Comparison of ENCODE assay signal across 14 mouse cellular contexts in genomic region chr9:14718332-14718691, GRCm38 (mm10). TPM values are rescaled to one million over a fixed set of nuclear protein-coding genes. Genes with fewer than 3 reads are reported as not detected.
DNase-seq lines count a peak whose midpoint lies in the region; ATAC-seq and TF ChIP-seq lines count a peak whose summit lies in the region.
"Had no signal": no experiment of that assay in that cellular context is flagged by ENCODE, and none has a peak within 500 bp of the region (broad histone marks: within the 10 kb centered on the region; RNA-seq: fewer than 3 reads in every experiment).

No protein-coding gene starts in this region.

- intact Hi-C loops in heart, postnatal 25 days (cut with DNase I): loop anchor here (5.0 kb wide), 1 partner anchor 34 kb away; the partner anchor contains the start of gene Fut4

- peak overlapping the region; percentile 46 for H3K9ac ChIP-seq in heart, postnatal 0 days (replicated peaks; ENCODE audit: low read depth, low read length)
- H3K9ac ChIP-seq in midbrain, embryonic 14.5 days (replicated peaks; ENCODE audit: low read length): no peak overlapping the region
- H3K9ac ChIP-seq in midbrain, embryonic 11.5 days (ENCODE audit: low read length): no peak overlapping the region
- H3K9ac ChIP-seq: forebrain, embryonic 13.5 days had no signal

- H3K9me3 ChIP-seq in heart, postnatal 0 days (replicated peaks; ENCODE audit: control insufficient read depth, low read length): no peaks in the 10 kb centered on the region
- H3K9me3 ChIP-seq in midbrain, embryonic 14.5 days (ENCODE audit: control insufficient read depth, low read length): no peaks in the 10 kb centered on the region
- H3K9me3 ChIP-seq in midbrain, embryonic 11.5 days (ENCODE audit: control insufficient read depth, low read length): no peaks in the 10 kb centered on the region
- H3K9me3 ChIP-seq: embryonic facial prominence, embryonic 10.5 days; forebrain, embryonic 13.5 days had no signal

- no peaks in the 10 kb centered on the region for H3K36me3 ChIP-seq in heart, postnatal 0 days (replicated peaks; ENCODE audit: control insufficient read depth, insufficient read depth, low read length)
- no peaks in the 10 kb centered on the region for H3K36me3 ChIP-seq in midbrain, embryonic 14.5 days (ENCODE audit: control insufficient read depth, insufficient read depth, low read length)
- no peaks in the 10 kb centered on the region for H3K36me3 ChIP-seq in midbrain, embryonic 11.5 days (ENCODE audit: control insufficient read depth, insufficient read depth, low read length)
- no peaks in the 10 kb centered on the region for H3K36me3 ChIP-seq in small intestine, adult 2 months (ENCODE audit: control insufficient read depth, insufficient read depth, low read length)
- H3K36me3 ChIP-seq: embryonic facial prominence, embryonic 10.5 days had no signal

- ATAC-seq in heart, postnatal 0 days (ENCODE audit: insufficient read depth, low read depth): no peak; the same call in 1 of the 2 replicates
- no peak for ATAC-seq in midbrain, embryonic 14.5 days (ENCODE audit: low FRiP score, low TSS enrichment)
- ATAC-seq in midbrain, embryonic 11.5 days (ENCODE audit: low FRiP score): no peak
- ATAC-seq: forebrain, embryonic 13.5 days had no signal

- peak overlapping the region; percentile 72 for H3K27ac ChIP-seq in heart, postnatal 0 days (ENCODE audit: low read depth)
- H3K27ac ChIP-seq in midbrain, embryonic 14.5 days (replicated peaks; ENCODE audit: low read depth, low read length): no peak overlapping the region
- H3K27ac ChIP-seq in midbrain, embryonic 11.5 days (ENCODE audit: low read depth, low read length): no peak overlapping the region
- H3K27ac ChIP-seq in small intestine, adult 2 months (ENCODE audit: insufficient read depth, low read depth, low read length): peak overlapping the region; percentile 48
- H3K27ac ChIP-seq: embryonic facial prominence, embryonic 10.5 days; forebrain, embryonic 13.5 days had no signal

- peak overlapping the region; percentile 63 for H3K4me2 ChIP-seq in heart, postnatal 0 days (ENCODE audit: low read depth, low read length)
- H3K4me2 ChIP-seq in midbrain, embryonic 14.5 days (ENCODE audit: low read length): peak overlapping the region; percentile 19; the same call in 1 of the 2 replicates
- H3K4me2 ChIP-seq in midbrain, embryonic 11.5 days: no peak overlapping the region
- H3K4me2 ChIP-seq: forebrain, embryonic 13.5 days had no signal

- no peak for DNase-seq in heart, postnatal 0 days (ENCODE audit: low spot score)
- DNase-seq in heart, postnatal 25 days (ENCODE audit: low spot score): no peak
- DNase-seq in midbrain, embryonic 14.5 days: no peak
- DNase-seq in midbrain, embryonic 11.5 days (ENCODE audit: low spot score, missing footprints): no peak
- peak; percentile 14 for DNase-seq in fibroblast of lung, adult 2 months (ENCODE audit: low read depth)
- DNase-seq in embryo, embryonic 9.5 days (ENCODE audit: extremely low spot score): no peak
- DNase-seq in adrenal gland, postnatal 14 days: no peak
- DNase-seq: thymus, adult 18-20 months had no signal

- TF ChIP-seq EP300 in heart, postnatal 0 days (IDR thresholded peaks at IDR 0.05; ENCODE audit: low read depth): no peak

- peak overlapping the region; percentile 39 for H3K4me3 ChIP-seq in heart, postnatal 0 days (ENCODE audit: low read depth, low read length)
- H3K4me3 ChIP-seq in midbrain, embryonic 14.5 days (replicated peaks; ENCODE audit: low read depth, low read length): no peak overlapping the region
- H3K4me3 ChIP-seq in midbrain, embryonic 11.5 days (ENCODE audit: low read depth, low read length): no peak overlapping the region
- peak overlapping the region; percentile 47 for H3K4me3 ChIP-seq in small intestine, adult 2 months (ENCODE audit: low read depth, low read length)
- H3K4me3 ChIP-seq: embryonic facial prominence, embryonic 10.5 days; forebrain, embryonic 13.5 days had no signal

- TF ChIP-seq CTCF in heart, postnatal 0 days (IDR thresholded peaks at IDR 0.05; ENCODE audit: low read depth): no peak
- TF ChIP-seq CTCF in small intestine, adult 2 months (IDR thresholded peaks at IDR 0.05; ENCODE audit: extremely low read depth, insufficient read length, insufficient replicate concordance, low read depth, low read length): no peak

- H3K4me1 ChIP-seq in heart, postnatal 0 days (ENCODE audit: control insufficient read depth, insufficient read depth): peaks cover 7% of the 10 kb centered on the region; the same call in 1 of the 2 replicates
- 0 out of 2 replicates have a peak, but pooled peaks cover 3% of the 10 kb centered on the region for H3K4me1 ChIP-seq in midbrain, embryonic 14.5 days (ENCODE audit: control insufficient read depth, insufficient read depth, low read length)
- no peaks in the 10 kb centered on the region for H3K4me1 ChIP-seq in midbrain, embryonic 11.5 days (ENCODE audit: control insufficient read depth, insufficient read depth, low read length)
- H3K4me1 ChIP-seq in small intestine, adult 2 months (ENCODE audit: control insufficient read depth, insufficient read depth, insufficient read length, low read length): peaks cover 6% of the 10 kb centered on the region
- H3K4me1 ChIP-seq: embryonic facial prominence, embryonic 10.5 days; forebrain, embryonic 13.5 days had no signal

- no peak for TF ChIP-seq POLR2A in small intestine, adult 2 months (IDR thresholded peaks at IDR 0.05; ENCODE audit: low read depth, low read length)

- H3K27me3 ChIP-seq in heart, postnatal 0 days (ENCODE audit: control insufficient read depth, insufficient read depth, low read length): no peaks in the 10 kb centered on the region
- no peaks in the 10 kb centered on the region for H3K27me3 ChIP-seq in midbrain, embryonic 14.5 days (ENCODE audit: control insufficient read depth, insufficient read depth, low read length)
- H3K27me3 ChIP-seq in midbrain, embryonic 11.5 days (ENCODE audit: control insufficient read depth, insufficient read depth, low read length): no peaks in the 10 kb centered on the region; the same call in 1 of the 2 replicates
- H3K27me3 ChIP-seq in small intestine, adult 2 months (ENCODE audit: control insufficient read depth, insufficient read depth, low read length): no peaks in the 10 kb centered on the region
- H3K27me3 ChIP-seq: forebrain, embryonic 13.5 days had no signal

RNA-seq across cellular contexts. Expression of gene Piwil4, which starts 22.2 kb away (rescaled TPM):
- not detected in 2 replicates for total RNA-seq in heart, postnatal 0 days (2014; rRNA removed; ENCODE audit: low replicate concordance)
- 0.07 and 0.12 TPM in 2 replicates for polyA plus RNA-seq in heart, postnatal 0 days (2015; fragmentation: Nextera tagmentation; extraction: Ambion mirVana)
- total RNA-seq in heart, postnatal 25 days (2021): under 1 TPM in 1 of 2 experiments, not detected in 1; 0.10 TPM
- polyA plus RNA-seq in midbrain, embryonic 14.5 days (2014; fragmentation: Nextera tagmentation; extraction: Ambion mirVana): 0.40 and 0.41 TPM in 2 replicates
- 0.08 and 0.12 TPM in 2 replicates for polyA plus RNA-seq in midbrain, embryonic 11.5 days (2014; fragmentation: Nextera tagmentation; extraction: Ambion mirVana)
- polyA plus RNA-seq in small intestine, adult 2 months (2012; rRNA removed): 0.29 and 0.71 TPM in 2 replicates
- total RNA-seq in adrenal gland, postnatal 14 days (2021): not detected in 2 replicates
- total RNA-seq: granulocyte monocyte progenitor cell, adult 5-6 weeks; left cerebral cortex, postnatal 14 days had no signal
- polyA plus RNA-seq: embryonic facial prominence, embryonic 10.5 days; forebrain, embryonic 13.5 days had no signal

RNA-seq across cellular contexts. Expression of gene Fut4, which starts 33.9 kb away (rescaled TPM):
- total RNA-seq in heart, postnatal 0 days (2014; rRNA removed; ENCODE audit: low replicate concordance): 1.6 TPM in 1 of 2 replicates, not detected in the other
- polyA plus RNA-seq in heart, postnatal 0 days (2015; fragmentation: Nextera tagmentation; extraction: Ambion mirVana): 0.27 and 0.40 TPM in 2 replicates
- total RNA-seq in heart, postnatal 25 days (2021): under 1 TPM; 0.39 to 0.52 TPM
- polyA plus RNA-seq in midbrain, embryonic 14.5 days (2014; fragmentation: Nextera tagmentation; extraction: Ambion mirVana): 1.3 and 1.9 TPM in 2 replicates
- 1.6 and 2.1 TPM in 2 replicates for polyA plus RNA-seq in midbrain, embryonic 11.5 days (2014; fragmentation: Nextera tagmentation; extraction: Ambion mirVana)
- polyA plus RNA-seq in small intestine, adult 2 months (2012; rRNA removed): 12.8 and 15.8 TPM in 2 replicates
- 1.5 and 2.7 TPM in 2 replicates for total RNA-seq in adrenal gland, postnatal 14 days (2021)

RNA-seq across cellular contexts. Expression of gene 1700012B09Rik, which starts 52.5 kb away (rescaled TPM):
- not detected in 2 replicates for total RNA-seq in heart, postnatal 0 days (2014; rRNA removed; ENCODE audit: low replicate concordance)
- not detected in 2 replicates for polyA plus RNA-seq in heart, postnatal 0 days (2015; fragmentation: Nextera tagmentation; extraction: Ambion mirVana)
- not detected for total RNA-seq in heart, postnatal 25 days (2021)
- 0.67 and 1.2 TPM in 2 replicates for polyA plus RNA-seq in midbrain, embryonic 14.5 days (2014; fragmentation: Nextera tagmentation; extraction: Ambion mirVana)
- not detected in 2 replicates for polyA plus RNA-seq in midbrain, embryonic 11.5 days (2014; fragmentation: Nextera tagmentation; extraction: Ambion mirVana)
- polyA plus RNA-seq in small intestine, adult 2 months (2012; rRNA removed): not detected in 2 replicates
- not detected in 2 replicates for total RNA-seq in adrenal gland, postnatal 14 days (2021)
- total RNA-seq: ES-E14 had no signal

Comparison
In these comparisons a context has a peak if more than half of its experiments do, and no peak if none do; other contexts are left out.
1. H3K27ac ChIP-seq: peak in heart, postnatal 0 days (single experiment) and small intestine, adult 2 months (single experiment); none in midbrain, embryonic 14.5 days (single experiment) and midbrain, embryonic 11.5 days (single experiment).
2. H3K4me3 ChIP-seq: peak in heart, postnatal 0 days (single experiment) and small intestine, adult 2 months (single experiment); none in midbrain, embryonic 14.5 days (single experiment) and midbrain, embryonic 11.5 days (single experiment).